Comparison of ENCODE assay signal across 13 mouse cellular contexts in genomic region chr11:77917166-77917565, GRCm38 (mm10). TPM values are rescaled to one million over a fixed set of nuclear protein-coding genes. Genes with fewer than 3 reads are reported as not detected.
DNase-seq lines count a peak whose midpoint lies in the region; ATAC-seq lines count a peak whose summit lies in the region.
"Had no signal": no experiment of that assay in that cellular context is flagged by ENCODE, and none has a peak within 500 bp of the region (broad histone marks: within the 10 kb centered on the region; RNA-seq: fewer than 3 reads in every experiment).

No protein-coding gene starts in this region.

- H3K27ac ChIP-seq in hindbrain, embryonic 12.5 days = 0 out of 2 replicates have a peak overlapping the region, but pooled peaks have one; percentile 24
- H3K27ac ChIP-seq in hindbrain, embryonic 16.5 days (ENCODE audit: low read depth, low read length) = no peak overlapping the region
- H3K27ac ChIP-seq in embryonic facial prominence, embryonic 11.5 days (replicated peaks; ENCODE audit: low read depth, low read length) = no peak overlapping the region; the same call in 1 of the 2 replicates
- peak overlapping the region; percentile 79 for H3K27ac ChIP-seq in limb, embryonic 10.5 days
- H3K27ac ChIP-seq in forebrain, embryonic 15.5 days (replicated peaks) = no peak overlapping the region
- H3K27ac ChIP-seq in heart, embryonic 10.5 days = no peak overlapping the region
- H3K27ac ChIP-seq: hindbrain, embryonic 15.5 days; midbrain, embryonic 10.5 days had no signal

- ATAC-seq in hindbrain, embryonic 12.5 days (ENCODE audit: low FRiP score) = no peak
- ATAC-seq in hindbrain, embryonic 16.5 days = no peak
- ATAC-seq in embryonic facial prominence, embryonic 11.5 days (replicated peaks; ENCODE audit: insufficient number of reproducible peaks, low FRiP score, low TSS enrichment, low read depth) = peak; percentile 79
- no peak for ATAC-seq in forebrain, embryonic 15.5 days (replicated peaks)

- H3K4me2 ChIP-seq in hindbrain, embryonic 12.5 days (replicated peaks) = no peak overlapping the region
- H3K4me2 ChIP-seq in hindbrain, embryonic 16.5 days (ENCODE audit: low read length) = no peak overlapping the region
- H3K4me2 ChIP-seq in embryonic facial prominence, embryonic 11.5 days (ENCODE audit: low read depth, low read length) = peak overlapping the region; percentile 19; the same call in 1 of the 2 replicates
- no peak overlapping the region for H3K4me2 ChIP-seq in forebrain, embryonic 15.5 days (replicated peaks)
- H3K4me2 ChIP-seq: hindbrain, embryonic 15.5 days had no signal

- H3K36me3 ChIP-seq in hindbrain, embryonic 12.5 days = no peaks in the 10 kb centered on the region
- no peaks in the 10 kb centered on the region for H3K36me3 ChIP-seq in hindbrain, embryonic 16.5 days (ENCODE audit: control insufficient read depth, insufficient read depth, low read length)
- no peaks in the 10 kb centered on the region for H3K36me3 ChIP-seq in embryonic facial prominence, embryonic 11.5 days (replicated peaks; ENCODE audit: control insufficient read depth, insufficient read depth, low read depth, low read length)
- H3K36me3 ChIP-seq in limb, embryonic 10.5 days = no peaks in the 10 kb centered on the region
- no peaks in the 10 kb centered on the region for H3K36me3 ChIP-seq in forebrain, embryonic 15.5 days
- H3K36me3 ChIP-seq in heart, embryonic 10.5 days = no peaks in the 10 kb centered on the region
- H3K36me3 ChIP-seq: hindbrain, embryonic 15.5 days; midbrain, embryonic 10.5 days had no signal

- peak; percentile 27 for DNase-seq in adipocyte (ENCODE audit: low spot score)
- DNase-seq in embryonic facial prominence, embryonic 11.5 days (ENCODE audit: low spot score) = peak; percentile 90
- peak; percentile 83 for DNase-seq in limb, embryonic 10.5 days (ENCODE audit: low spot score)
- no peak for DNase-seq in thymus, postnatal 36 days
- DNase-seq in heart, embryonic 10.5 days (ENCODE audit: low spot score) = no peak
- DNase-seq: adrenal gland, postnatal 25 days; gastrocnemius, postnatal 36 days; layer of hippocampus, adult 9-11 months had no signal

- H3K4me1 ChIP-seq in hindbrain, embryonic 12.5 days = peaks cover 27% of the 10 kb centered on the region
- peaks cover 7% of the 10 kb centered on the region for H3K4me1 ChIP-seq in hindbrain, embryonic 16.5 days (ENCODE audit: control insufficient read depth, insufficient read depth, low read depth, low read length)
- H3K4me1 ChIP-seq in embryonic facial prominence, embryonic 11.5 days (ENCODE audit: control insufficient read depth, insufficient read depth, low read length) = peaks cover 13% of the 10 kb centered on the region
- H3K4me1 ChIP-seq in limb, embryonic 10.5 days = peaks cover 50% of the 10 kb centered on the region
- peaks cover 18% of the 10 kb centered on the region for H3K4me1 ChIP-seq in forebrain, embryonic 15.5 days
- peaks cover 10% of the 10 kb centered on the region for H3K4me1 ChIP-seq in heart, embryonic 10.5 days

- no peaks in the 10 kb centered on the region for H3K9me3 ChIP-seq in hindbrain, embryonic 12.5 days (replicated peaks)
- H3K9me3 ChIP-seq in hindbrain, embryonic 16.5 days (ENCODE audit: control insufficient read depth, low read length) = no peaks in the 10 kb centered on the region
- no peaks in the 10 kb centered on the region for H3K9me3 ChIP-seq in embryonic facial prominence, embryonic 11.5 days (replicated peaks; ENCODE audit: control insufficient read depth, low read length)
- no peaks in the 10 kb centered on the region for H3K9me3 ChIP-seq in limb, embryonic 10.5 days (replicated peaks)
- no peaks in the 10 kb centered on the region for H3K9me3 ChIP-seq in forebrain, embryonic 15.5 days
- H3K9me3 ChIP-seq in heart, embryonic 10.5 days = no peaks in the 10 kb centered on the region
- H3K9me3 ChIP-seq: hindbrain, embryonic 15.5 days; midbrain, embryonic 10.5 days had no signal

- H3K4me3 ChIP-seq in hindbrain, embryonic 12.5 days = no peak overlapping the region
- no peak overlapping the region for H3K4me3 ChIP-seq in hindbrain, embryonic 16.5 days (ENCODE audit: low read length)
- no peak overlapping the region for H3K4me3 ChIP-seq in embryonic facial prominence, embryonic 11.5 days (ENCODE audit: low read depth, low read length)
- H3K4me3 ChIP-seq in limb, embryonic 10.5 days = peak overlapping the region; percentile 33
- H3K4me3 ChIP-seq in forebrain, embryonic 15.5 days = no peak overlapping the region
- no peak overlapping the region for H3K4me3 ChIP-seq in heart, embryonic 10.5 days
- H3K4me3 ChIP-seq: hindbrain, embryonic 15.5 days; midbrain, embryonic 10.5 days had no signal

- peaks cover 52% of the 10 kb centered on the region for H3K27me3 ChIP-seq in hindbrain, embryonic 12.5 days
- H3K27me3 ChIP-seq in hindbrain, embryonic 16.5 days (replicated peaks; ENCODE audit: control insufficient read depth, insufficient read depth, low read length) = no peaks in the 10 kb centered on the region; the same call in 1 of the 2 replicates
- peaks cover 17% of the 10 kb centered on the region for H3K27me3 ChIP-seq in embryonic facial prominence, embryonic 11.5 days (ENCODE audit: control insufficient read depth, insufficient read depth, low read length)
- H3K27me3 ChIP-seq in limb, embryonic 10.5 days (ENCODE audit: low read depth, poor library complexity, severe bottlenecking) = peaks cover 80% of the 10 kb centered on the region
- peaks cover 3% of the 10 kb centered on the region; the same call in 1 of the 2 replicates for H3K27me3 ChIP-seq in forebrain, embryonic 15.5 days
- peaks cover 81% of the 10 kb centered on the region for H3K27me3 ChIP-seq in heart, embryonic 10.5 days (ENCODE audit: insufficient read depth, poor library complexity, severe bottlenecking)

- WGBS in hindbrain, embryonic 12.5 days = 41% methylated on average over 10 of the region's 10 CpGs
- 56% methylated on average over 9 of the region's 10 CpGs for WGBS in hindbrain, embryonic 16.5 days
- WGBS in embryonic facial prominence, embryonic 11.5 days = 21% methylated on average over 10 of the region's 10 CpGs
- WGBS in limb, embryonic 10.5 days = 27% methylated on average over 10 of the region's 10 CpGs
- 60% methylated on average over 10 of the region's 10 CpGs for WGBS in forebrain, embryonic 15.5 days
- WGBS in heart, embryonic 10.5 days = 57% methylated on average over 10 of the region's 10 CpGs

- H3K9ac ChIP-seq in hindbrain, embryonic 12.5 days = no peak overlapping the region
- H3K9ac ChIP-seq in hindbrain, embryonic 16.5 days (ENCODE audit: low read depth, low read length) = no peak overlapping the region
- H3K9ac ChIP-seq in embryonic facial prominence, embryonic 11.5 days (replicated peaks; ENCODE audit: low read length) = no peak overlapping the region
- no peak overlapping the region for H3K9ac ChIP-seq in forebrain, embryonic 15.5 days (replicated peaks)
- H3K9ac ChIP-seq: hindbrain, embryonic 15.5 days had no signal

RNA-seq across cellular contexts. Expression of gene Sez6, which starts 13.4 kb away (rescaled TPM):
- 47.3 and 48.7 TPM in 2 replicates for polyA plus RNA-seq in hindbrain, embryonic 12.5 days (2016; fragmentation: Nextera tagmentation; extraction: Ambion mirVana)
- polyA plus RNA-seq in hindbrain, embryonic 16.5 days (2015; fragmentation: Nextera tagmentation; extraction: Ambion mirVana) = 132 and 156 TPM in 2 replicates
- polyA plus RNA-seq in embryonic facial prominence, embryonic 11.5 days (2014; fragmentation: Nextera tagmentation; extraction: Ambion mirVana) = 1.5 and 2.1 TPM in 2 replicates
- polyA plus RNA-seq in limb, embryonic 10.5 days (2016; fragmentation: Nextera tagmentation; extraction: Ambion mirVana) = 0.11 and 0.14 TPM in 2 replicates
- polyA plus RNA-seq in forebrain, embryonic 15.5 days (2015; fragmentation: Nextera tagmentation; extraction: Ambion mirVana) = 243 and 249 TPM in 2 replicates
- polyA plus RNA-seq in heart, embryonic 10.5 days (2016; fragmentation: Nextera tagmentation; extraction: Ambion mirVana) = 0.05 and 0.30 TPM in 2 replicates

RNA-seq across cellular contexts. Expression of gene Pipox, which starts 23.3 kb away (rescaled TPM):
- 5.0 and 7.1 TPM in 2 replicates for polyA plus RNA-seq in hindbrain, embryonic 12.5 days (2016; fragmentation: Nextera tagmentation; extraction: Ambion mirVana)
- 5.9 and 7.7 TPM in 2 replicates for polyA plus RNA-seq in hindbrain, embryonic 16.5 days (2015; fragmentation: Nextera tagmentation; extraction: Ambion mirVana)
- 2.7 and 3.0 TPM in 2 replicates for polyA plus RNA-seq in embryonic facial prominence, embryonic 11.5 days (2014; fragmentation: Nextera tagmentation; extraction: Ambion mirVana)
- polyA plus RNA-seq in limb, embryonic 10.5 days (2016; fragmentation: Nextera tagmentation; extraction: Ambion mirVana) = 0.34 and 0.48 TPM in 2 replicates
- 10.2 and 11.2 TPM in 2 replicates for polyA plus RNA-seq in forebrain, embryonic 15.5 days (2015; fragmentation: Nextera tagmentation; extraction: Ambion mirVana)
- 2.0 and 3.0 TPM in 2 replicates for polyA plus RNA-seq in heart, embryonic 10.5 days (2016; fragmentation: Nextera tagmentation; extraction: Ambion mirVana)

Comparison
In these comparisons a context has a peak if more than half of its experiments do, and no peak if none do; other contexts are left out.
1. H3K27ac ChIP-seq: peak in hindbrain, embryonic 12.5 days (single experiment) and limb, embryonic 10.5 days (single experiment); none in hindbrain, embryonic 16.5 days (single experiment), embryonic facial prominence, embryonic 11.5 days (single experiment), forebrain, embryonic 15.5 days (single experiment) and heart, embryonic 10.5 days (single experiment).
2. DNase-seq: peak in adipocyte (single experiment), embryonic facial prominence, embryonic 11.5 days (single experiment) and limb, embryonic 10.5 days (single experiment); none in thymus, postnatal 36 days (0 of 2) and heart, embryonic 10.5 days (single experiment).
3. RNA of gene Sez6, which starts 13.4 kb away (polyA plus RNA-seq): 243 to 249 TPM in forebrain, embryonic 15.5 days, 132 to 156 TPM in hindbrain, embryonic 16.5 days and 47.3 to 48.7 TPM in hindbrain, embryonic 12.5 days; 1.5 to 2.1 TPM in embryonic facial prominence, embryonic 11.5 days, 0.05 to 0.30 TPM in heart, embryonic 10.5 days and 0.11 to 0.14 TPM in limb, embryonic 10.5 days; every median in the first group is over 10 times any median in the second.